Mouse (Mus musculus): ENCODE measurements around the gene Nrp2.

Nrp2 gene

DNA sequence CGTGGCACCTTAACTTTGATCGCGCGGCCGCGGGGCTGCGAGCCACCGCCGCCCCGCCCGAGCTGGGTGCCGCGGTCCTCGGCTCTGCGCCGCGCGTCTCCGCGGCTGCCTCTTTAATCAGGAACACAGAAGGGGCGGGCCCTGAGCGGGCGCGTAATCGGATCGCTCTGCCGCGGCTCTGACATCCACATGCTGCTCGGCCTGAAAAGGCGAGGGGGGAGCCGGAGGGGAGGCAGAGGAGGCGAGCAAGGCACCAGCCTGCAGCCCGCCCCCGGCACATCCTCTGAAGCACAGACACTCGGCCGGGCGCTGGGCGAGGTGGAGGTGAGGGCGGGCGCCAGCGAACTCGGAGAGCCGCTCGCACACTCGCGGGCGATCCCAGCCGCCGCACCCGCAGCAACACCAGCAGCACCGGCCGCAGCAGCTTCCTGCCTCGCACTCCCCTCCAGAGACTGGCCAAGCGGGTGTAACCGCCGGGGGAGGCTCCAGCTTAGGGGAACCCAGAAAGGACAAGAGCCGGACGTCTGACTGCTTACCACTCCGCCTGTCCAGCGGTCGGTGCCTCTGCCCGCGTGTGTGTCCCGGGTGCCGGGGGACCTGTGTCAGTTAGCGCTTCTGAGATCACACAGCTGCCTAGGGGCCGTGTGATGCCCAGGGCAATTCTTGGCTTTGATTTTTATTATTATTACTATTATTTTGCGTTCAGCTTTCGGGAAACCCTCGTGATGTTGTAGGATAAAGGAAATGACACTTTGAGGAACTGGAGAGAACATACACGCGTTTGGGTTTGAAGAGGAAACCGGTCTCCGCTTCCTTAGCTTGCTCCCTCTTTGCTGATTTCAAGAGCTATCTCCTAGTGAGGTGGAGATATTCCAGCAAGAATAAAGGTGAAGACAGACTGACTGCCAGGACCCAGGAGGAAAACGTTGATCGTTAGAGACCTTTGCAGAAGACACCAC is at the start of gene Nrp2:
Nrp2 (plus strand) TSS at position 128 of the 959 bp plus-strand sequence.
- no peak; the same call in 1 of the 2 replicates for TF ChIP-seq GATA4 (IDR thresholded peaks at IDR 0.05; ENCODE audit: insufficient replicate concordance, low read length)

GRCm38 (mm10) chr1:62654436-62654835 is 48.6 kb upstream of the Nrp2 start:
- no peak for TF ChIP-seq GATA4 (IDR thresholded peaks at IDR 0.05; ENCODE audit: insufficient replicate concordance, low read length)

DNA sequence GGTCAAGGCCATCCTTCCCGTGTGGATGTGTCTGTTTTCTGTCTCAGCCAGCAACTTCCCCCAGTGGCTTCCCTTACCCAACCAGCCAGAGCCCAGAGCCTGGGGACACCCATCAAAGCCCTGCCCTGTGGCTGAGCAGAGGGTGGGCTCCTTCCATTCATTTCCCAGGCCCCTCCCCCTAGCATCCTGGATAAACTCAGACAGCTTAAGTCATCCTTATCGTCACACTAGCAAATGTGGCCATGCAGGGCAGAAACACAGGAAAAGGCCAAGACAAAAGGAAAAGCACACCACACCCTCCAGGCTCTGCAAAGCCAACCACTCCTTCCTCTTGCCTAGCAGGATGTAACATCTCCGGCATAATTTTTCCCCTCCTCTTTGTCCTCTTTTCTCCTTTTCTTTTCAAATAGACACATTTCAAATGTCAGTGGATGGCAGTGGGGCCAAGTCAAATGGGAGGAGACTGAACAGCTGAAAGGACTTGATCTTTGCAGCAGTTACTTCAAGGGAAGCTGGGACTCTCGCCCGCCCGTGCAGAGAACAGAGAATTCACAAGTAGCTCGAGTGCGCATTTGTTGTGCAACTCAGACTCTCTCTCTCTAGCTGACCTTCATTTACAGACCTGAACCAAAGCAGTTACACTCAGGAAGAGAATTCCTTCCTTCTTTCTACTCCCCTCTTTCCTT is 38.0 kb upstream of the Nrp2 start:
- TF ChIP-seq GATA4 (IDR thresholded peaks at IDR 0.05; ENCODE audit: insufficient replicate concordance, low read length) = peak; percentile 90

GRCm38 (mm10) chr1:62665771-62666730 is 37.0 kb upstream of the Nrp2 start:
- TF ChIP-seq GATA4 (IDR thresholded peaks at IDR 0.05; ENCODE audit: insufficient replicate concordance, low read length) = no peak

DNA sequence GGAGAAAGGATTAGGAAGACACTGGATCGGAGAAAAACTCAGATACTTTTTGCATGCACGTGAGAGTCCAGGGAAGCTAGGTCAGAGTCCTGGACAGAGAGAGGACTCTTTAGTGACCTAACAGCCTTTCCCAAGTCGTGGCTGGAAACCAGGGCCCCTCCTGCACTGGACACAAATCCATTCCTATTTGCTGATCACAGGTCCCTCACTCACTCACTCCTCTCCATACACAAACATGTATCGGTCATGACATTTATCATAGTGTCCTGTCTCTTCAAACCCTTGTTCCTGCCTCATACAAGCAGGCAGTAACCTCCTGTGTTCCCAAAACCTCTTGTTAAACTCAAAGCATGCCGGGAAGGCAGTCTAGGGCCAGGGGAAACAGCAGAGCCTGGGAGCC is 36.3 kb upstream of the Nrp2 start:
- TF ChIP-seq GATA4 (IDR thresholded peaks at IDR 0.05; ENCODE audit: insufficient replicate concordance, low read length) = no peak

GRCm38 (mm10) chr1:62678611-62679344 is 24.3 kb upstream of the Nrp2 start:
- TF ChIP-seq GATA4 (IDR thresholded peaks at IDR 0.05; ENCODE audit: insufficient replicate concordance, low read length) = no peak

- no peak for TF ChIP-seq GATA4 (IDR thresholded peaks at IDR 0.05; ENCODE audit: insufficient replicate concordance, low read length)
These were observed 23.6 kb upstream of the Nrp2 start for GRCm38 (mm10) chr1:62679466-62679865.

- TF ChIP-seq GATA4 (IDR thresholded peaks at IDR 0.05; ENCODE audit: insufficient replicate concordance, low read length) = no peak
These were observed 20.4 kb upstream of the Nrp2 start for GRCm38 (mm10) chr1:62682456-62683385.

GRCm38 (mm10) chr1:62683498-62683897 is 19.6 kb upstream of the Nrp2 start:
- TF ChIP-seq GATA4 (IDR thresholded peaks at IDR 0.05; ENCODE audit: insufficient replicate concordance, low read length) = no peak

GRCm38 (mm10) chr1:62687511-62687910 is 15.6 kb upstream of the Nrp2 start:
- no peak for TF ChIP-seq GATA4 (IDR thresholded peaks at IDR 0.05; ENCODE audit: insufficient replicate concordance, low read length)

DNA sequence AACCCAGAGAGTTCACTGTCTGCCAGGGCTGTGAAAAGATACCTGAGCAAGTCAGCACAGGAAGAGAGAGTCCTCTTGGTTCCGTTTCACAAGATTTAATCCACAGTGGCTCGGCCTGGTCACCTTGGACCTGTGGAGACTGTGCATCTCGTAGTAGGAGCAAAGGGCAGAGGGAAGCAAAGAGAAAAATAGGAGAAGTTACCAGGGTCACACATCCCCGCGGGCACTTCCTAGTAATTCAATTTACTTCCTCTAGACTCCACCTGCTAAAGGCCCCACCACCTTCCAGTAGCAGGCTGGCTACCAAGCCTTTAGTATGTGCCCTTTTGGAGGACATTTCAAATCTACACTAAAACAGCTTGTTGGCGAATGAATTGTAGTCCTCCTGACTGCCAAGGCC is 11.9 kb upstream of the Nrp2 start:
- TF ChIP-seq GATA4 (IDR thresholded peaks at IDR 0.05; ENCODE audit: insufficient replicate concordance, low read length) = no peak

DNA sequence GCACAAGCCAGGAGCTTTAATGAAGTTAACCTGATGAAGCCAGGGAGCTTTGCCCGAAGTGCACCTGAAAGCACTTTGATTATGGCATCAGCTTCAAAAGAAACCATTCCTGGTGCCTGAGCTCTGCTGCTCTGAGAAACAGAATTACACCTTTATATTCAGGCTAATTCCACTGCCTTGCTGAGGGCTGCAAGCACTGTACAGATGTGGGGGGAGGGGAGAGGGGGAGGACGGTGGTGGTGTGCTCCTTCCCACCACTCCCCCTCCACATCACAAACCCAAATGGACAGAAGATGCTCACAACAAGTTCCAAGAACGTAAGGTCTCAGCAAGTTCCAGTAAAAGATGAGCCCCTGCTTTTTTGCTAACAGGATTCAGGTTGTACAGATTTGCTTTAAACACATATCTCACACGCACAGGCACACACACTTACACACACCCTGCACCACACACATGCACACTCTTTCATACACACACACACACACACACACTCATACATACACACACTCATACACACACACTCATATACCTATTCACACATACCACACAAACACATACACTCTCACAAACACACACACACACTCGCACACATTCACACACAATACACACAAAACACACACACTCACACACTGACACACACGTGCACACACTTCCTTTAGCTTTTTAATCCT is 6.6 kb upstream of the Nrp2 start:
- no peak for TF ChIP-seq GATA4 (IDR thresholded peaks at IDR 0.05; ENCODE audit: insufficient replicate concordance, low read length)

GRCm38 (mm10) chr1:62696983-62697341 is 6.1 kb upstream of the Nrp2 start:
- TF ChIP-seq GATA4 (IDR thresholded peaks at IDR 0.05; ENCODE audit: insufficient replicate concordance, low read length) = peak; percentile 36; the same call in 1 of the 2 replicates

Data from liver, adult (tissue).